Mouse (Mus musculus) small intestine, adult 2 months (tissue): ENCODE measurements at regions not wholly inside any gene's neighbourhood (a gene's known extent, or its start where the extent isn't known, plus 50 kb on each side); places are given as distances from the start of the nearest gene placed in this dataset.

Experiments used
- CTCF ChIP-seq: fragments of 200-500 bp; IDR thresholded peaks from 2 replicates; pipeline ENCODE4 v1.5.1; 2012; ENCODE audit warnings: low read depth, mild to moderate bottlenecking, control low read depth, inconsistent platforms, low read length, moderate library complexity, mixed read lengths; ENCODE audit not compliant: insufficient replicate concordance, insufficient read length; ENCODE audit errors: extremely low read depth
- POLR2A ChIP-seq: fragments of 200-500 bp; IDR thresholded peaks from 2 replicates; pipeline ENCODE4 v1.6.1; 2012; ENCODE audit warnings: low read depth, mild to moderate bottlenecking, control low read depth, inconsistent platforms, low read length, moderate library complexity

- TF ChIP-seq CTCF (no peak), POLR2A (no peak)
Measured at GRCm38 (mm10) chr2:92678999-92679704, 79.6 kb downstream of the Chst1 start.
